ENCODE assay signal across 8 mouse cellular contexts in the genomic region with DNA sequence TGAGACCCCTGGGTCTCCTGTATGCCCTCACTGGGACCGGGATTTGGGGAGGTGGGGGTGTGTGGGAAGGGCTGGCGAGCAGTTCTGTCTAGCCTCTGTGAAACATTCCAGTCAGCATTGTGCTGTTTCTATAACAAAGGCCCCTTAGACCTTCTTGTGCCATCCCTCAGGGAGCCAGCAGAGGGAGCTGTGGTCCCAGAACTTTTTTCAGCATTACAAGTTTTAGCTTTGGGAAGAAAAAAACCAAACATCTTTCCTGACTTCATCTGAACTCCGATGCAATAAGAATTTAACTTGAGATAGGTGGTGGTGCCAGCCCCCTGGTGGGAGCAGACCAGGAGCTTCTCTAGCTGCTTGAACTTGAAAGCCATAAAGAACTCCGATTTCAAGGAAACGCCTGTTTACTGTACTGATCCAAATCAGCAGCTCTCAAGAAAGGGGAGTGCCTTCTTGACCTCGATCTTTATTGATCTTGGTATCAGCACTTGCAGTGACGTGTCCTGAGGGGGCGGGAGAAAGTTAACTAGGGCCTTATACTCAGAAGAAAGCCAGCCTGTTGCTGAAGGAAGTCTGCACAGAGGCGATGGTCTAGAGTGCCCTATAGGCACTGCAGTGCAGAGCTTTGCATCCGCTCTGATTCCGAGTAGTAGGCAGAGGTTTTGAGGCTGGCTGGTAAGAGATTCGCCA.
DNase-seq lines count a peak whose midpoint lies in the region; ATAC-seq lines count a peak whose summit lies in the region.

No protein-coding gene starts in this region.

- peak overlapping the region; percentile 30; the same call in 1 of the 2 replicates for H3K9ac ChIP-seq in hindbrain, embryonic 15.5 days

- H3K9me3 ChIP-seq in hindbrain, embryonic 15.5 days, result no peaks in the 10 kb centered on the region

- H3K4me1 ChIP-seq in hindbrain, embryonic 15.5 days (replicated peaks), result no peaks in the 10 kb centered on the region

- 43% methylated on average over 12 of the region's 12 CpGs for WGBS in hindbrain, embryonic 15.5 days

- no peaks in the 10 kb centered on the region for H3K36me3 ChIP-seq in hindbrain, embryonic 15.5 days

- ATAC-seq in hindbrain, embryonic 15.5 days (ENCODE audit: low FRiP score, low read depth), result peak; percentile 66; the same call in 1 of the 2 replicates

- no peaks in the 10 kb centered on the region for H3K27me3 ChIP-seq in hindbrain, embryonic 15.5 days

- H3K27ac ChIP-seq in hindbrain, embryonic 15.5 days (replicated peaks), result peak overlapping the region; percentile 54; the same call in 1 of the 2 replicates

- DNase-seq in T-cell, adult 2 months (ENCODE audit: low spot score), result peak; percentile 89
- peak; percentile 81 to 84 for DNase-seq in cerebellum, postnatal 25 days
- peak; percentile 84 to 87 for DNase-seq in frontal cortex, postnatal 36 days (ENCODE audit: low spot score in 2 of 2)
- peak; percentile 74 to 76 for DNase-seq in layer of hippocampus, postnatal 36 days
- peak; percentile 84 for DNase-seq in lung, postnatal 25 days (ENCODE audit: low spot score)
- peak; percentile 72 to 88 for DNase-seq in right cerebral cortex, postnatal 10 days (ENCODE audit: low spot score in 2 of 2)
- peak; percentile 83 for DNase-seq in urinary bladder, postnatal 14 days (ENCODE audit: low spot score)

- no peak overlapping the region for H3K4me3 ChIP-seq in hindbrain, embryonic 15.5 days

- no peak overlapping the region for H3K4me2 ChIP-seq in hindbrain, embryonic 15.5 days
